Mouse (Mus musculus) bone marrow, adult 2 months (tissue): Measurements from ENCODE around the gene Mpped2.

Experiments used
- CTCF ChIP-seq: fragments of 200-500 bp; IDR thresholded peaks from 2 replicates; pipeline ENCODE4 v1.5.1; 2011; ENCODE audit warnings: low read length, control low read depth; ENCODE audit not compliant: control insufficient read depth, insufficient read depth
- POLR2A ChIP-seq: fragments of 200-500 bp; IDR thresholded peaks from 2 replicates; pipeline ENCODE4 v1.6.1; 2011; ENCODE audit warnings: low read depth, mild to moderate bottlenecking, control low read depth, low read length, borderline replicate concordance; ENCODE audit not compliant: control insufficient read depth

DNA sequence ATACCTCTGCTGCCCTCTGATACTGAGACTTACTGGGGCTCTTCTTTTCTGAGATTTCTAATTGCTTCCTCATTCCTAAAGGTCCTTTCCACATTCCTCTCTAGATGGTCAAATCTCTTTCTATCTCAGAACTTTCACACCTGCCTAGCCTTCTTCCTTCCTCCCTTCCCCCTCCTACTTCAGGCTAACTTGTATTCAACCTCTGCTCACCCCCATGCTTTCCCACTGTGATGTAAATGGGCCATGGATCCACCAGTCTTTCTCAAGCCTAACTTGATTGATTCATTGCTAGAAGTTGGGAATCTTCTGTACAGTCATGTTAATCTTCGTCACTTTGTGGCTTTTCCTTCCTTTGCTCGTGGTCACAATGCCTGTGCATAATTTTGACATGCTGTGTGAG lies 15.6 kb upstream of the Mpped2 start:
- TF ChIP-seq CTCF: no peak
- no peak for TF ChIP-seq POLR2A
